Mouse (Mus musculus) cerebellum, adult 2 months (tissue): ENCODE measurements around the gene Mgat4b. TPM values are rescaled to one million over a fixed set of nuclear protein-coding genes. Genes with fewer than 3 reads are reported as not detected.
"Not testable (repeated sequence)": the region's sequence is repeated elsewhere in the genome, so short reads cannot be mapped to it uniquely, and the experiment has no call there.

Experiments
- DNase-seq, 2 experiments: peaks; one replicate each; pipeline ENCODE4 v3.0.0; 2021
- H3K27ac ChIP-seq: fragments of 200-500 bp; 2 replicates; pipeline ENCODE4 v1.5.1; 2012; ENCODE audit warnings: low read length, control low read depth, inconsistent platforms; ENCODE audit not compliant: insufficient read depth
- H3K27me3 ChIP-seq: fragments of 200-500 bp; 2 replicates; pipeline ENCODE4 v1.6.1; 2012; ENCODE audit warnings: inconsistent platforms, mild to moderate bottlenecking, low read length, moderate library complexity; ENCODE audit not compliant: control insufficient read depth, insufficient read depth
- H3K4me1 ChIP-seq: fragments of 200-500 bp; 2 replicates; pipeline ENCODE4 v1.6.1; 2011; ENCODE audit warnings: low read length; ENCODE audit not compliant: control insufficient read depth, insufficient read depth
- H3K4me3 ChIP-seq: fragments of 200-500 bp; replicated peaks from 2 replicates; pipeline ENCODE3; 2011; ENCODE audit warnings: mild to moderate bottlenecking, low read depth, low read length, control low read depth; ENCODE audit not compliant: insufficient read depth
- CTCF ChIP-seq: fragments of 200-500 bp; IDR thresholded peaks from 2 replicates; pipeline ENCODE4 v1.5.1; 2011; ENCODE audit warnings: low read depth, mild to moderate bottlenecking, control low read depth, low read length, moderate library complexity, borderline replicate concordance; ENCODE audit not compliant: insufficient read depth
- POLR2A ChIP-seq: fragments of 200-500 bp; IDR thresholded peaks from 2 replicates; pipeline ENCODE4 v1.6.1; 2011; ENCODE audit warnings: low read length, control low read depth, borderline replicate concordance; ENCODE audit not compliant: insufficient read depth
- WGBS: fragments of 180-500 bp; shearing (Covaris S2); methylation state at CpG from one replicate; pipeline ENCODE4 v1.1.7; 2018; 5-methylcytosine and 5-hydroxymethylcytosine counted together
- polyA plus RNA-seq: library from polyadenylated mRNA; depleted of rRNA; stranded (reverse); fragments of >200 nt; gene quantifications from 2 replicates; pipeline ENCODE4 v1.2.3, GENCODE M21; 2012; rRNA removed

Mgat4b gene
- 65.1 and 68.9 TPM in 2 replicates for polyA plus RNA-seq

DNA sequence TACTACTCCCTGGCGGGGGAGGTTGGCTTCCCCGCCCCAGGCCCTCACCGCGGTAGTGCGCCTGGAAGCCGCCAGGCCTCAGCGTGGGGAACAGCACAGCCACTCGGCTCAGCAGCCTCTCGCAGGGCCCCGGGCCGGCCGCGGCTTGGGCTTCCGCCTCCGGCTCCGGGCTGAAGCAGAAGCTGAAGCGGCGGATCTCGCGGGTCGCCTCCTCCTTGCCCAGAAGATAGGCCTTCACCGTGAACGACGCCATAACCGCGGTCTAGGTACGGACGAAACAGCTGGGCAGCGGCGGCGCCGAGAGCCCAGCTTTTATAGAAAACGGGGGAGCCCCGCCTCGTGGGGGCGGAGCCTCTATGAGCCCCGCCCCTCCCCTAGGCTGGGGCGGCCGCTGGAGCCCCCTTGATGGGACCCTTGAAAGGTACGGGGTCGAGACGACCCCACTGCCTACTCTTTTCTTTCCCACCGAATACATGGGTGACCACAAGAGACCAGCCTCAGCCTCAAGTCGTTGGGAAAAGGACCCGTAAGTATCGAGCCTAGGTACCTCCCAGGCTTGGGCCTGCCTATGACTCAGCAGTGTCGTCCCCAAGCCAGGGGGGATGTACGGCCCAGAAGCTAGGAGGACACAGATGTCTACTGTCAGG, at the start of gene Mgat4b, which contains the start of gene Sqstm1:
Gene Mgat4b (plus strand): TSS at position 386 of the 647 bp plus-strand sequence.
Gene Sqstm1 (minus strand): TSS at position 323 of the 647 bp plus-strand sequence.
- H3K27ac ChIP-seq, result peak within 1 kb of the TSS; percentile 92
- H3K4me1 ChIP-seq, result peaks cover 19% of the 10 kb centered on the region; the same call in 1 of the 2 replicates
- under 1% methylated on average over 48 of the region's 48 CpGs for WGBS
- TF ChIP-seq POLR2A (peak; percentile 78), CTCF (no peak)
- peak; percentile 74 to 88 for DNase-seq
- no peaks in the 10 kb centered on the region for H3K27me3 ChIP-seq
- peak within 1 kb of the TSS; percentile 80 for H3K4me3 ChIP-seq

DNA sequence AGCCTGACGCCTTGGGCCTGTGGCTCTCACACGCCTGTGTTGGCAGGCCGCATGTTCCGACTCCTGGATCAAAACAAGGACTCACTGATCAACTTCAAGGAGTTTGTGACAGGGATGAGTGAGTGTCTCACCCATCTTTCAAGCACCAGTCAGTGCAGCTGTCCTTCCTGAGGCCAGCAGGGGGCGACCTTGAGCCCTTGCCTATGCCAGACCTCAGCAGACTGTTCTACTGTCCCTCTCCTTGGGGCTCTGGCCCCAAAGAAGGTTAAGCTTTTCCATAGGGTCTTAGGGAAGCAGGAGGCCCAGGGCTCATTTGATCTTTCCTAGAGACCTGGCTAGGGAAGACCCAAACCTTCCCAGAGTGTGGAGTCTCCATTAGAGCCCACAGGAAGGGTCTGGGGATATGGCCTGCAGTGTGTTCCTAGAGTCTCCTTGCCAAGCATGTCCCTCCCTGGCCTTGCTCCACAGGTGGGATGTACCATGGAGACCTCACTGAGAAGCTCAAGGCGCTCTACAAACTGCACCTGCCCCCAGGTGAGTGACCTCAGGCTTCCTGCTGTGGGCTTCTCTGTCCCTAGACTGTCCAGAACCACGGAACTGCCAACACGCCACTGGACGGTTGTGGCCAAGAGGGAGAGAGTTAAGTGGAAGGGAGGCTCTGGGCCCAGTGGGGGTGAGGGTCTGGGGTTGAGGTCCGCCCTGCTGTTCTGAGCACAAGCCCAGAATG, 48.9 kb upstream of the Mgat4b start:
- no peak overlapping the region for H3K27ac ChIP-seq
- DNase-seq, result peak; percentile 47 to 63
- TF ChIP-seq CTCF (peak; percentile 88), POLR2A (no peak)
- WGBS, result 64% methylated on average over 10 of the region's 10 CpGs
- peaks cover 7% of the 10 kb centered on the region for H3K4me1 ChIP-seq
- H3K27me3 ChIP-seq, result no peaks in the 10 kb centered on the region
- no peak overlapping the region for H3K4me3 ChIP-seq

DNA sequence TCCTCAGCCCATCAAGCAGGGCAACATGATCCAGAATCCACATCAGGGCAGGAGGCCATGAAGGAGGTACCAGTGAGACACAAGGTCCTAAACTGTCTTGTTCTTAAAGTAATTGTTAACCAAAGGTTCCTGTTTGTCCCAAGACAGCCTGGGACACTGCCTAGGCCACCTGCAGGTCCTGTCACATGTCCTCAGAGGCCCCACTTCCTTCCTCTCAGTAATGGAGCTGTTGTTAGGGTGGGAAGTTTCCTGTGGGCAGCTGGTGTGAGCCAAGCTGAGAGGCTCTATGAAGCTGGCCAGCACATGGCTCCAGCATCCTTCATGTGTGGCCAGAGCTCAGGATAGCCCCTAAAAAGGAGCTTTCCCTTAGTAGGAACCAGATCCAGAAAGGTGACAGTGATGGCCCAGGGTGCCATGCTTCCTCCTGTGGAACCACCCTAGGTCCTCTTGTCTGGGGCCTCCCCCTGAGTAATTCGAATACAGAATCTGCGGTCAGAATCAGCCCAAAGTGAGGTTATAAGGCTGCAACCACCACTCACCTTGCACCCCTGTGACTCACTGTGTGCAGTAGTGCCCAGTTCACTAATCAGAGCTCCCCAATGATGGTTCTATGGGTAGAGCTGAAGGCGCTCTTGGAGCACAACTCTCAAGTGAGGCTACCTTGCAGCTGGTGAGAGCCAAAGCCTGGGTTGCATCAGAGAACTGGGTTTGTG, 48.2 kb upstream of the Mgat4b start:
- 98% methylated on average over 3 of the region's 3 CpGs for WGBS
- DNase-seq, result no peak
- H3K27me3 ChIP-seq, result no peaks in the 10 kb centered on the region
- TF ChIP-seq CTCF (no peak), POLR2A (no peak)
- H3K4me3 ChIP-seq, result no peak overlapping the region
- H3K4me1 ChIP-seq, result no peaks in the 10 kb centered on the region; the same call in 1 of the 2 replicates
- no peak overlapping the region for H3K27ac ChIP-seq

DNA sequence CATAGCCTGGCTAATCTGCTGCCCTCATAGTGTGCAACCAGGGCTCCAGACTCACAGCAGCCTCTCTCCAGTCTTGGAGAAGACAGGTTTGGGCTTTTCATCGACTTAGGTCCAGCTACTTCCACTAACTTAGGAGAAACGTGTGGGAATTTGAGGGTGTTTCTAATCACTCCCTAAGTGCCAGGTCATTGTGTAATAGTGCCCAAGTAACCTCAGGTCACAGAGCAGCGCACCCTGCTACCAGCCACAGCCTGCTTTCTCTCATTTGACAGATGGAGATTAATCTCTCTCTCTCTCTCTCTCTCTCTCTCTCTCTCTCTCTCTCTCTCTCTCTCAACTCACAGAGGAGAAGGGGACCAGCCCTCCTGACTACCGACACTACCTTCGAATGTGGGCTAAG, 42.3 kb upstream of the Mgat4b start:
- TF ChIP-seq CTCF (no peak), POLR2A (no peak)
- WGBS, result 91% methylated on average over 5 of the region's 5 CpGs
- Histone ChIP-seq H3K27me3 (no peaks in the 10 kb centered on the region), H3K27ac (no peak overlapping the region), H3K4me3 (no peak overlapping the region), H3K4me1 (no peaks in the 10 kb centered on the region)
- DNase-seq, result no peak

DNA sequence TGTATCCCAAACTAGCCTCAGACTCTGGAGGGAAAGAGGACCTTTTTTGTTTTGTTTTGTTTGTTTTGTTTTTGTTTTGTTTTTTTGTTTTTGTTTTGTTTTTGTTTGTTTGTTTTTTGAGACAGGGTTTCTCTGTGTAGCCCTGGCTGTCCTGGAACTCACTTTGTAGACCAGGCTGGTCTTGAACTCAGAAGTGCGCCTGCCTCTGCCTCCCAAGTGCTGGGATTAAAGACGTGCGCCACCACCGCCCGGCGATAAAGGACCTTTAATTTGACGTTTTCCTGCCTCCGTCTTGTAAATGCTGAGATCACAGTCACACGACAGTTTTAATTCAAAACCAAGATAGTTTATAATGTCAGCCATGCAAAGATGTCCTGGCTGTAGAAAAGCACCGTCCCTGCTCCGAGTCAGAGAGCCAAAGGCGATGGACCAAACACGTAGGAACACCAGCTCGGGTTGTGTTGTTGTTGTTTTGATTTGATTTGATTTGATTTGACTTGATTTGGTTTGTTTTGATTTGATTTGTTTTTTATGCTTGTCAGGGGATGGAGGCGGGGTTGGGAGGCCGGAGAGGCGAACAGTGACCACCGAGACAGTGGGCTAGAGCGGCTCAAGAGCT, 36.5 kb upstream of the Mgat4b start, which contains the start of gene Mrnip:
Gene Mrnip (plus strand): TSS at position 334 of the 619 bp plus-strand sequence.
- Histone ChIP-seq H3K27ac (peak within 1 kb of the TSS; percentile 89), H3K4me3 (peak within 1 kb of the TSS; percentile 100)
- H3K4me1 ChIP-seq, H3K27me3 ChIP-seq, DNase-seq: not testable (repeated sequence)
- WGBS, result 5% methylated on average over 19 of the region's 19 CpGs

DNA sequence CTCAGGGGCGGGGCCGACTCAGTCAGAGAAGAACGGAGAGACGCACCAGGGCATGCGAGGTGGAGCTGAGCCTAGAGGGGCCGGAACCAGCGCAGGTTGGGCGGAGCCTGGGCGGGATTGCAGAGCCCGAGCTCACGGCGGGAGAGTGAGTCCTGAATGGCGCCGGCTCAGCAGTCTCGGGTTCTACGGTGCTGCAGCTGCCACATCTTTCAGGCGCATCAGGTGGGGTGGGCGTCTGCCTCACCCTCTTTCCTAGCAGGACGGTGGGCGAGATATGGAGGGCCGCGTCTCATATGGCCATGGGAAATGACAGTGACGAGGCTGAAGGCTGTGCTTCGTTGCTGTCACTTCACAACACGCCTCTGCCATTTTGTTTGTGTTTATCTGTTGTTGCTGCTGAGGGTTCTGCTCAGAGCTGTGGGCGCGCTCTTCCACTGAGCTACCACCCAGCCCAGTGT, 35.9 kb upstream of the Mgat4b start:
- Histone ChIP-seq H3K4me3 (peak overlapping the region; percentile 100), H3K27me3 (no peaks in the 10 kb centered on the region), H3K27ac (peak overlapping the region; percentile 89), H3K4me1 (peaks cover 4% of the 10 kb centered on the region; the same call in 1 of the 2 replicates)
- under 1% methylated on average over 27 of the region's 27 CpGs for WGBS
- DNase-seq, result peak; percentile 98
- TF ChIP-seq CTCF, result no peak
- TF ChIP-seq POLR2A, result peak; percentile 96

DNA sequence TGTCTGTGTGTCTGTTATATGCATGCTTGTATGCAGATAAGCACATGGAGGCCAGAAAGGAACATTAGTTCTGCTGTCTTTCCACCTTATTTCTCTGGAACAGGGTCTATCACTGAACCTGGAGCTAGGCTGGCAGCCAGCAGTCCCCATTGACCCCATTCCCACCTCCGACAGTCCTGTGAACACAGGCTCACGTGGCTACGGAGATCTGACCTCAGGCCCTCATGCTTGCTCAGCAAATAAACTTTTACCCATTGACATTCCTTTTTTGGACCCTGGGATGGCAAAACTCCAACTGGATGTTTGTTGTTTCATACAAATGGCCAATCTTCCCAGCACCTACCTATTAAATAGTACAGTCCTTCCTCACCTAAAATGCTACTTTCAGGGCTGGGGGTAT, 34.3 kb upstream of the Mgat4b start:
- WGBS, result 80% methylated on average over 3 of the region's 3 CpGs
- DNase-seq, result no peak

More for the DNA sequence above, 34.3 kb upstream of the Mgat4b start:
- Histone ChIP-seq H3K4me1 (peaks cover 4% of the 10 kb centered on the region; the same call in 1 of the 2 replicates), H3K4me3 (no peak overlapping the region), H3K27me3 (no peaks in the 10 kb centered on the region), H3K27ac (no peak overlapping the region)
- TF ChIP-seq POLR2A, result no peak
- no peak for TF ChIP-seq CTCF
